Mouse (Mus musculus) splenic B cell, adult 2 months (primary cell): ENCODE results near the gene Cd82.

Experiments used
- DNase-seq: peaks from one replicate; pipeline ENCODE4 v3.0.0-alpha.2; 2011; ENCODE audit warnings: low read depth, low spot score
- H3K27me3 ChIP-seq: 2 replicates; pipeline ENCODE4 v1.6.1; 2012; ENCODE audit warnings: mild to moderate bottlenecking, low read length, moderate library complexity, mixed read lengths; ENCODE audit not compliant: control insufficient read depth, poor library complexity, insufficient read depth, severe bottlenecking
- H3K36me3 ChIP-seq: 2 replicates; pipeline ENCODE4 v1.6.1; 2012; ENCODE audit warnings: mild to moderate bottlenecking, low read length, moderate library complexity, mixed read lengths; ENCODE audit not compliant: control insufficient read depth, poor library complexity, insufficient read depth, severe bottlenecking

Cd82 gene

DNA sequence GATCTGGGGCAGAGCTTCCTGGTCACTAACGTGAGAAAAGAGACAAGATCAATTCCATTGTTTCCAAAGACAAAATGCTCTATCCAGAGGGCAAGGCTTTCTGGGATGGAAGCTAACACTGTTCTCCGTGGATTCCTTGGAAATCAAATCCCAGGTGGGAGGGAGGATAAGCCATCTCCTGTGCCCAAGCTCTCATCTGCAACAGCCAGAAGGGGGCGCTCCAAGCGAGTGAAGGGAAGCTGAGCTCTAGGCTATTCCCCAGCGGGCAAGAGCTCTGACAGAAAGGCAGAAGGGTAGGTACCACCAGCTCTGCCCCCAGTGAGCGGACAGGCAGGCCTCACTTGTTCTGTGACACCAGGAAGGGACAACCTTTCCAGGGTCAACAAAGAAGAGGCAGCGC lies 41.6 kb downstream of the Cd82 start:
- DNase-seq: peak; percentile 79
- Histone ChIP-seq H3K36me3 (peaks cover 4% of the 10 kb centered on the region), H3K27me3 (no peaks in the 10 kb centered on the region)

GRCm38 (mm10) chr2:93419971-93420370 lies 43.0 kb downstream of the Cd82 start:
- Histone ChIP-seq H3K36me3 (peaks cover 4% of the 10 kb centered on the region), H3K27me3 (no peaks in the 10 kb centered on the region)
- DNase-seq: no peak

GRCm38 (mm10) chr2:93418396-93418795 lies 44.5 kb downstream of the Cd82 start:
- H3K27me3 ChIP-seq: no peaks in the 10 kb centered on the region
- H3K36me3 ChIP-seq: peaks cover 4% of the 10 kb centered on the region
- DNase-seq: peak; percentile 76

DNA sequence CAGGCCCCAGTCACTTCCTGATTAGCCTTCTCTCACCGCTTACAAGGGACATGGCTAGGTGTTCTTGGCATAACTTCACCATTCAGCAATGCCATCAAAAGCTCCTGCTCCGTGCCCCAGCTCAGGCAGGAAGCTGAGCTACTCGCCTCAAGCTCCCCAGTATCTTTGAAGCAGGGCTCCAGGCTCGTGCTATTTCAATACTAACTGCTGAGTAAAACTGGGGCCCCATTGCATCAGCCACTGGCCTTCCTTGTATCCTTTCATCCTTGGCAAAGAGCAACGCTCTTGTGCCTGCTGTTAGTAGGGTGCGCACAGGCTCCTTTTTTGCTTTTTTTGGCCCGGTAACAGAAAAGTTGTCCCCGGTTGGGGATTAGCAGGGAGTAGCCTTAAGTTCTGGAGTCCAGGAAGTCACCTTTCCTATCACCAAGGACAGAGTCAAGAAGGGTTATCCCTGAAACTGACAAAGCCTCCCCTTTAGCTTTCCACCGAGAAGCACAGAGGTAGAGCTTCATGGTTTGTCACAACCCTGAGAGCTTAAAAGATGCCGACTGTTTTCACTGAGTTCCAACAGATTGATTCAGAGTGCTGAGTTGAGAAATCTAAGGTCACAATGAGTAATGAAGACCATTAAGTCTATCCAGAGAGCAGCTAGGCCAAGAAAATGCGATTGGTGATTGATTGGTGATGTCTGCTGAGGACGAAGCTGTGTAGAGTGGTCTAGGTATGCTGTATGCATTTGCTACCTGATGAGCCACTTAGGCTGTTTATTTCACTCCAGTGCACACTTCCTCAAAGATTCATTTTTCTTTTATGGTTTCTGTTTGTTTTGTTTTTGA lies 45.8 kb downstream of the Cd82 start:
- no peak for DNase-seq
- H3K27me3 ChIP-seq: no peaks in the 10 kb centered on the region
- peaks cover 4% of the 10 kb centered on the region for H3K36me3 ChIP-seq

GRCm38 (mm10) chr2:93415281-93415680 lies 47.7 kb downstream of the Cd82 start:
- DNase-seq: peak; percentile 68
- no peaks in the 10 kb centered on the region for H3K27me3 ChIP-seq
- H3K36me3 ChIP-seq: peaks cover 2% of the 10 kb centered on the region; the same call in 1 of the 2 replicates

- no peak for DNase-seq
- no peaks in the 10 kb centered on the region for H3K27me3 ChIP-seq
- H3K36me3 ChIP-seq: no peaks in the 10 kb centered on the region; the same call in 1 of the 2 replicates
Measured at GRCm38 (mm10) chr2:93414163-93414562, 48.8 kb downstream of the Cd82 start.

- Histone ChIP-seq H3K36me3 (no peaks in the 10 kb centered on the region), H3K27me3 (no peaks in the 10 kb centered on the region)
- peak; percentile 82 for DNase-seq
Measured at GRCm38 (mm10) chr2:93413367-93414014, 49.4 kb downstream of the Cd82 start.

DNA sequence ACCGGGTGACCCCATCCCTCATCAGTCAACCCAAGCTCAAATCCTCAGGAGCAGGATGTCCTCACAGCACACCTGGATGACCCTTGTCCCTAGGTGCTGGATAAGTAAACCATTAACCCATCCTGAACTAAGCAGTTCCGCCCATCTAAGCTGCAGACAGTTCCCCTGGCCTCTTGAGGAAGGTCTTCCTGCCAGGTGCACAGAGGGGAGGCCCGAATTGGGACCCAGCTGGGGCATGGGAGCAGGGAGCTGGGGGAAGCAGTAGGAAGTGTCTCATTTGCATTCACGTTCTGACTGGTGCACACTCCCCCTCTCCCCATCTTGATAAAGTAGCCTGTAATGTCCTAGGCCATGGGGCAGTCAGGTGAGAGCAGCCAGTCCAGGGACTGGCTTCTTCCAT lies 50.8 kb downstream of the Cd82 start:
- no peaks in the 10 kb centered on the region for H3K27me3 ChIP-seq
- no peak for DNase-seq

DNA sequence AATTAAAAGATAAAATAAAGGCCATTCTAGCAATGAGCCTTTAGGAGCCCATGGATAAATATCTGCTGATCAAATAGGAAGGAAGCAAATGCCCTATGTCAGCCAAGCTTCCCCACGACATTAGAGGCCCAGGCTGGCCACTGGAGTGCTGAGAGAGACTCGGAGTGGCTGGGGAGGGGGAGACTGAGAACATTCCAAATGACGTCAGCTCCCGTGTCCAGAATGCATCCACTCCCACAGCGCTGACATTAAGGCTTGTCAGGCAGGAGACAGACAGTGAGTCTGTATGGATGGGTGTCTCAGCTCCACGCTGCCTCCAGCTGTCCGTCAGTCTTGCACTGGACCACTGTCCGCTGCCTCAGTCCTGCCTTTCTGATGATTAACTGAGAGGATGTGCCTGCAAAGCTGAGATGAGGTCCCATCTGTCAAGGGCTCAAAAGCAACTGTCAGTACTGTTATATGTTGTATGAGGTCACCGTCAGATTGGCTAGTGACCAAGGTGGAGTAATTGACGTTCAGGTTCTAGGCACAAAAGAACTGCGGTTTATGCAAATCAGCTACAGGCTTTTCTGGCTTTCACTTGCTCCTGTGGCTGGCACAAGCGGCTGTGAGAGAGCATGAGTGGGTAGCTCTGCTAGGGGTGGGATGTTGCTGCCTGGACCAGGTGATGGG lies 51.9 kb downstream of the Cd82 start:
- Histone ChIP-seq H3K27me3 (no peaks in the 10 kb centered on the region), H3K36me3 (no peaks in the 10 kb centered on the region)
- peak; percentile 66 for DNase-seq

More for the DNA sequence above, 50.8 kb downstream of the Cd82 start:
- no peaks in the 10 kb centered on the region for H3K36me3 ChIP-seq

GRCm38 (mm10) chr2:93405017-93405425 lies 57.9 kb downstream of the Cd82 start:
- Histone ChIP-seq H3K36me3 (no peaks in the 10 kb centered on the region), H3K27me3 (no peaks in the 10 kb centered on the region)
- no peak for DNase-seq

DNA sequence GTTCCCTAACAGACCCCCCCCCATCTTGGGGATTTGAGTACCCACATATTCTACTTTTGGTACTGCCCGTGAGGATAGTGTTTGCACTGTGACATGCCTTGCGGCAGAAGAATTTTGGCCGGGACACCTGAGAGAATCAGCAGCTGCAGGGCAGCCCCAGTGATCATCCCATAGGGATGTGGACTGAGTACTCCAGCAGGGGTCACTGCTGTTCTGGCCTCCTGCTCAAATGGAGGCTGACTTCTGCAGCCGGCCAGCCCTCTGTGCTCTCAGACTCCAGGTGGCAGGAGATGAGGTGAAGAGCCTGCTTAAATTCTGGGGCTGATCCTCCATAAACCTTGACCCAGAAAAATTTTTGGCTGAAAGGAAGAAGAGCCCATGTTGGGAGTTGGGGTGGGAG lies 58.8 kb downstream of the Cd82 start:
- Histone ChIP-seq H3K36me3 (no peaks in the 10 kb centered on the region), H3K27me3 (no peaks in the 10 kb centered on the region)
- DNase-seq: peak; percentile 35

DNA sequence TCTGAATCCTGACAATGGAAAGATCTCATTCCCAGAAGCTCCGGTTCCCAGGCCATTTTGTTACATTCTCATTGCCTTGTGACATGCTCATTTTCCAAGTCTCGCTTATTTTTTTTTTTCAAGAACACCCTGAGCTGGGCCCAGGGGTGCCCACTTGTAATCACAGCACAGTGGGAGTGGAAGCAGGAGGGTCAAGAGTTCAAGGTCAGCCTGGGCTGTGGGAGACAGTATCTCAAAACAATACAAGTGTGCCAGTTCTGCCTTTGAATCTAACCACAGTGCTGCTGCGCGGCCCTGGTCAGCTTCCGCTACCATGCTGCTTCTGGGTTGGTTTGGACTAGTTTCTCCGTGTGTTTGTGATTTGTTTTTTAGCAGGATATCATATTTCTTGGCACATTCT lies 59.7 kb downstream of the Cd82 start:
- Histone ChIP-seq H3K27me3 (no peaks in the 10 kb centered on the region), H3K36me3 (no peaks in the 10 kb centered on the region)
- DNase-seq: no peak

- no peak for DNase-seq
- H3K27me3 ChIP-seq: no peaks in the 10 kb centered on the region
- no peaks in the 10 kb centered on the region for H3K36me3 ChIP-seq
Measured at GRCm38 (mm10) chr2:93391198-93391597, 71.7 kb downstream of the Cd82 start.

DNA sequence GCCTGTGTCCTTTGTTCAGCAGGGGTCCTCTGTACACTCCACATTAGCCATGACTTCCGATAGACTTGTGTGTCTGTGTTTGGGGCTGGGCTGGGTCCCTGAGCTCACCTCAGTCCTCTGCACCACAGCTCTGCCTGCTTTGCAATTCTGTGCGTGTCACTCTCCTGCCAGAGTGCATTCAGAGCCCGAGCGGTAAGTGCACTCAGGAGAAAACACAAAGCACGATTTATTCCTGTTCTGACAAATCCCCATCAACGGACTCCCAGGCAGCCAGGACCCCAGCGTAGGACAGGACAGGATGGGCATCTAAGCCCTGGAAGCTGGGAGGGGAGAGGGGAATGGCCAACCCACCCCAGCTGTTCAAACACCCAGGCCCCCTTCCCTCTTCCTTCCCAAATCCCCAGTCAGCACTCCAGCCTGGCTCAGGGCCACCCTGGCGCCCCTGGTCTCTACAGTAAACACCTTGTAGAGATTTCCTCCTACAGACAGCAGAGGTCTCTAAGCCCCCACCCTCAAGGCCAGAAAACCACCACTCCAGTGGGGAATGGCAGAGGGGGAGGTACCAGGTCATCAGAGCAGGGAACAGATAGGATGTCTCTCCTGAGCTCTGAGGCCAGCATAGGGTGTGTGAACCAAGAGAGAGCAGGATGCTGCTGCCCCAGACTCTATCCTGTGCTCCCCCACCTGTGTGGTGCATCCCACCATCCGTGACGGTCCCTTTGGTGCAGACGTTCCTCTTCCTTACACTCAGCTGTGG lies 72.6 kb downstream of the Cd82 start:
- Histone ChIP-seq H3K36me3 (no peaks in the 10 kb centered on the region), H3K27me3 (no peaks in the 10 kb centered on the region)
- DNase-seq: no peak
